Mouse (Mus musculus): ENCODE measurements around the gene Gm17657. TPM values are rescaled to one million over a fixed set of nuclear protein-coding genes. Genes with fewer than 3 reads are reported as not detected.

Gm17657 gene
- total RNA-seq, 2 experiments from 2014 or later = not detected

Small RNAs within 50 kb of the gene (microRNA-seq; reads per million reads assigned to microRNA genes)
- gene Mir7667 = not detected

Other genes with a start within 250 kb of the Gm17657 start
- 10 to 100 TPM; 32.6 to 45.8 TPM for gene Pi16, start 232.0 kb downstream of the Gm17657 start, total RNA-seq (2021)
- 100 to 1,000 TPM; 220 TPM for gene Mtch1, start 201.7 kb downstream of the Gm17657 start, total RNA-seq (2021)
- gene Fgd2, start 188.7 kb downstream of the Gm17657 start, total RNA-seq (2021) = 1 to 10 TPM; 1.8 to 2.7 TPM
- gene Pim1, start 58.9 kb downstream of the Gm17657 start, total RNA-seq (2021) = 10 to 100 TPM; 22.1 to 32.7 TPM
- 10 to 100 TPM; 12.7 to 13.3 TPM for gene Tbc1d22b, start 147 bp upstream of the Gm17657 start, total RNA-seq (2021)
- not detected for gene Tmem217, start 2.7 kb upstream of the Gm17657 start, total RNA-seq (2021)
- 10 to 100 TPM; 20.0 to 21.2 TPM for gene Rnf8, start 65.2 kb upstream of the Gm17657 start, total RNA-seq (2021)
- gene Gm28043, start 65.2 kb upstream of the Gm17657 start, total RNA-seq (2021) = 1 to 10 TPM in 1 of 2 experiments, under 1 TPM in 1; 0.68 to 1.2 TPM
- gene Cmtr1, start 111.0 kb upstream of the Gm17657 start, total RNA-seq (2021) = 10 to 100 TPM; 51.5 to 59.5 TPM
- gene Ccdc167, start 167.4 kb upstream of the Gm17657 start, total RNA-seq (2021) = 10 to 100 TPM in 1 of 2 experiments, 1 to 10 TPM in 1; 9.6 to 12.6 TPM